In genomic region chr7:126649231-126650051, GRCm38 (mm10) we compare ENCODE assay signal across 8 mouse cellular contexts. TPM values are rescaled to one million over a fixed set of nuclear protein-coding genes. Genes with fewer than 3 reads are reported as not detected.
DNase-seq lines count a peak whose midpoint lies in the region; ATAC-seq and TF ChIP-seq lines count a peak whose summit lies in the region.

Gene Sgf29 (plus strand): TSS chr7:126649309.

- TF ChIP-seq POLR2A in limb, embryonic 14.5 days (IDR thresholded peaks at IDR 0.05; ENCODE audit: borderline replicate concordance, extremely low read depth, insufficient read depth, insufficient read length), result peak; percentile 99

- ATAC-seq in embryonic facial prominence, embryonic 14.5 days (ENCODE audit: low read depth), result peak; percentile 99
- ATAC-seq in limb, embryonic 14.5 days (ENCODE audit: low FRiP score, low read depth), result peak; percentile 97
- ATAC-seq in midbrain, postnatal 0 days (ENCODE audit: low FRiP score), result peak; percentile 97

- H3K4me2 ChIP-seq in embryonic facial prominence, embryonic 14.5 days (ENCODE audit: low read depth, low read length), result peak within 1 kb of the TSS; percentile 62
- peak within 1 kb of the TSS; percentile 75 for H3K4me2 ChIP-seq in limb, embryonic 14.5 days (replicated peaks; ENCODE audit: low read depth, low read length, severe bottlenecking)
- peak within 1 kb of the TSS; percentile 66 for H3K4me2 ChIP-seq in midbrain, postnatal 0 days (ENCODE audit: low read depth, low read length, poor library complexity, severe bottlenecking)

- H3K4me1 ChIP-seq in embryonic facial prominence, embryonic 14.5 days (ENCODE audit: control insufficient read depth, insufficient read depth, low read length), result peaks cover 6% of the 10 kb centered on the region; the same call in 1 of the 2 replicates
- 0 out of 2 replicates have a peak, but pooled peaks cover 2% of the 10 kb centered on the region for H3K4me1 ChIP-seq in limb, embryonic 14.5 days (ENCODE audit: control insufficient read depth, insufficient read depth, low read length)
- H3K4me1 ChIP-seq in midbrain, postnatal 0 days (ENCODE audit: insufficient read depth, low read length), result no peaks in the 10 kb centered on the region

- H3K9ac ChIP-seq in embryonic facial prominence, embryonic 14.5 days (ENCODE audit: low read depth, low read length), result peak within 1 kb of the TSS; percentile 62
- H3K9ac ChIP-seq in limb, embryonic 14.5 days (ENCODE audit: low read depth, low read length, severe bottlenecking), result peak within 1 kb of the TSS; percentile 65
- peak within 1 kb of the TSS; percentile 73 for H3K9ac ChIP-seq in midbrain, postnatal 0 days (replicated peaks; ENCODE audit: low read length, poor library complexity, severe bottlenecking)

- peak within 1 kb of the TSS; percentile 84 for H3K27ac ChIP-seq in embryonic facial prominence, embryonic 14.5 days (replicated peaks; ENCODE audit: low read depth, low read length)
- peak within 1 kb of the TSS; percentile 91 for H3K27ac ChIP-seq in limb, embryonic 14.5 days (replicated peaks; ENCODE audit: low read depth, low read length)
- peak within 1 kb of the TSS; percentile 91 for H3K27ac ChIP-seq in midbrain, postnatal 0 days (ENCODE audit: low read depth, low read length)

- no peaks in the 10 kb centered on the region for H3K9me3 ChIP-seq in embryonic facial prominence, embryonic 14.5 days (ENCODE audit: control insufficient read depth, low read length)
- H3K9me3 ChIP-seq in limb, embryonic 14.5 days (ENCODE audit: control insufficient read depth, low read length), result no peaks in the 10 kb centered on the region
- no peaks in the 10 kb centered on the region for H3K9me3 ChIP-seq in midbrain, postnatal 0 days (ENCODE audit: low read length)

- peak; percentile 10; the same call in 1 of the 2 replicates for TF ChIP-seq CTCF in midbrain, postnatal 0 days (IDR thresholded peaks at IDR 0.05)

- WGBS in embryonic facial prominence, embryonic 14.5 days, result 1% methylated on average over 53 of the region's 57 CpGs
- under 1% methylated on average over 54 of the region's 57 CpGs for WGBS in limb, embryonic 14.5 days
- 1% methylated on average over 53 of the region's 57 CpGs for WGBS in midbrain, postnatal 0 days

- peak; percentile 88 for DNase-seq in 3T3-L1 (ENCODE audit: low read depth, low spot score)
- DNase-seq in adrenal gland, postnatal 4 days (ENCODE audit: low spot score in 2 of 2), result peak; percentile 83 to 86
- peak; percentile 97 for DNase-seq in embryonic facial prominence, embryonic 14.5 days (ENCODE audit: low spot score)
- peak; percentile 91 for DNase-seq in heart, adult 8-10 months (ENCODE audit: low spot score)
- peak; percentile 94 for DNase-seq in kidney, adult 9 months
- DNase-seq in limb, embryonic 14.5 days (ENCODE audit: low spot score), result peak; percentile 95
- peak; percentile 95 for DNase-seq in midbrain, postnatal 0 days (ENCODE audit: low spot score)
- peak; percentile 83 to 88 for DNase-seq in spleen, postnatal 14 days (ENCODE audit: low spot score in 2 of 2)

- no peaks in the 10 kb centered on the region for H3K36me3 ChIP-seq in embryonic facial prominence, embryonic 14.5 days (ENCODE audit: control insufficient read depth, insufficient read depth, low read length)
- H3K36me3 ChIP-seq in limb, embryonic 14.5 days (ENCODE audit: control insufficient read depth, insufficient read depth, low read length), result no peaks in the 10 kb centered on the region
- no peaks in the 10 kb centered on the region for H3K36me3 ChIP-seq in midbrain, postnatal 0 days (ENCODE audit: insufficient read depth, low read length)

- peak within 1 kb of the TSS; percentile 48 for H3K4me3 ChIP-seq in embryonic facial prominence, embryonic 14.5 days (ENCODE audit: low read depth, low read length)
- peak within 1 kb of the TSS; percentile 59 for H3K4me3 ChIP-seq in limb, embryonic 14.5 days (replicated peaks; ENCODE audit: low read length)
- H3K4me3 ChIP-seq in midbrain, postnatal 0 days (ENCODE audit: low read depth, low read length), result peak within 1 kb of the TSS; percentile 56

- H3K27me3 ChIP-seq in embryonic facial prominence, embryonic 14.5 days (replicated peaks; ENCODE audit: control insufficient read depth, insufficient read depth, low read length), result no peaks in the 10 kb centered on the region
- H3K27me3 ChIP-seq in limb, embryonic 14.5 days (ENCODE audit: control insufficient read depth, insufficient read depth, low read length), result no peaks in the 10 kb centered on the region
- no peaks in the 10 kb centered on the region for H3K27me3 ChIP-seq in midbrain, postnatal 0 days (ENCODE audit: insufficient read depth, low read length)

RNA-seq across cellular contexts. Expression of gene Sgf29, which starts in this region (rescaled TPM):
- total RNA-seq in adrenal gland, postnatal 4 days (2021), result 10 to 100 TPM; 30.4 to 33.5 TPM
- 40.8 and 45.4 TPM in 2 replicates for polyA plus RNA-seq in embryonic facial prominence, embryonic 14.5 days (2014; fragmentation: Nextera tagmentation; extraction: Ambion mirVana)
- 10 to 100 TPM; 21.6 to 26.2 (median 24.9) TPM for total RNA-seq in heart, adult 8-10 months (2022)
- 49.8 and 61.6 TPM in 2 replicates for polyA plus RNA-seq in limb, embryonic 14.5 days (2012; rRNA removed)
- polyA plus RNA-seq in limb, embryonic 14.5 days (2014; fragmentation: Nextera tagmentation; extraction: Ambion mirVana), result 56.0 and 64.2 TPM in 2 replicates
- 44.4 and 46.6 TPM in 2 replicates for total RNA-seq in midbrain, postnatal 0 days (2014; rRNA removed)
- polyA plus RNA-seq in midbrain, postnatal 0 days (2015; fragmentation: Nextera tagmentation; extraction: Ambion mirVana), result 48.0 and 56.0 TPM in 2 replicates

Comparison
In these comparisons a context has a peak if more than half of its experiments do, and no peak if none do; other contexts are left out.
1. Peak in every context shown above with its lines: DNase-seq, ATAC-seq, H3K4me3 ChIP-seq and H3K27ac ChIP-seq.